Mouse (Mus musculus) midbrain, embryonic 14.5 days (tissue): ENCODE data around the gene Ror2. TPM values are rescaled to one million over a fixed set of nuclear protein-coding genes. Genes with fewer than 3 reads are reported as not detected.

ENCODE experiments used
- ATAC-seq: fragments of 200-750 bp; cut with Nextera tagmentation; 2 replicates; pipeline ENCODE4 v1.8.0; 2017; ENCODE audit warnings: moderate number of reproducible peaks, moderate library complexity; ENCODE audit not compliant: low FRiP score, low TSS enrichment
- DNase-seq: peaks from one replicate; pipeline ENCODE4 v3.0.0-alpha.2; 2015
- H3K27ac ChIP-seq: fragments of 300-500 bp; sonication (generic); replicated peaks from 2 replicates; pipeline ENCODE4 v1.5.1; 2014; ENCODE audit warnings: mild to moderate bottlenecking, low read depth, low read length, moderate library complexity
- H3K27me3 ChIP-seq: fragments of 300-500 bp; sonication (generic); 2 replicates; pipeline ENCODE4 v1.6.1; 2014; ENCODE audit warnings: low read length, control low read depth, mixed read lengths; ENCODE audit not compliant: control insufficient read depth, insufficient read depth
- H3K36me3 ChIP-seq: fragments of 300-500 bp; sonication (generic); 2 replicates; pipeline ENCODE4 v1.6.1; 2014; ENCODE audit warnings: low read length, control low read depth; ENCODE audit not compliant: control insufficient read depth, insufficient read depth
- H3K4me1 ChIP-seq: fragments of 300-500 bp; sonication (generic); 2 replicates; pipeline ENCODE4 v1.6.1; 2014; ENCODE audit warnings: mild to moderate bottlenecking, antibody characterized with exemption, low read length, control low read depth; ENCODE audit not compliant: control insufficient read depth, insufficient read depth
- H3K4me2 ChIP-seq: fragments of 300-500 bp; sonication (generic); 2 replicates; pipeline ENCODE4 v1.6.1; 2014; ENCODE audit warnings: mild to moderate bottlenecking, low read length, moderate library complexity
- H3K4me3 ChIP-seq: fragments of 300-500 bp; sonication (generic); replicated peaks from 2 replicates; pipeline ENCODE4 v1.5.1; 2014; ENCODE audit warnings: low read depth, low read length
- H3K9ac ChIP-seq: fragments of 300-500 bp; sonication (generic); replicated peaks from 2 replicates; pipeline ENCODE4 v1.6.1; 2014; ENCODE audit warnings: mild to moderate bottlenecking, low read length, moderate library complexity
- H3K9me3 ChIP-seq: fragments of 300-500 bp; sonication (generic); 2 replicates; pipeline ENCODE4 v1.6.1; 2016; ENCODE audit warnings: low read length, control low read depth, mixed read lengths; ENCODE audit not compliant: control insufficient read depth
- WGBS: fragments of 180-500 bp; shearing (Covaris S2); extraction: QIAGEN DNeasy Blood & Tissue Kit; methylation state at CpG from one replicate; pipeline ENCODE4 v1.1.7; 2014; 5-methylcytosine and 5-hydroxymethylcytosine counted together
- polyA plus RNA-seq: library from polyadenylated mRNA; unstranded; fragments of >200 nt; fragmentation: Nextera tagmentation; extraction: Ambion mirVana; gene quantifications from 2 replicates; pipeline ENCODE4 v1.2.1, GENCODE M21; 2014

Gene Ror2
- polyA plus RNA-seq, 1 experiment from 2014 or later: 3.2 TPM

- H3K9me3 ChIP-seq: peaks cover 6% of the 10 kb centered on the region; the same call in 1 of the 2 replicates
- ATAC-seq (no peak), DNase-seq (no peak)
- H3K4me3 ChIP-seq: no peak overlapping the region
- no peak overlapping the region for H3K9ac ChIP-seq
- no peak overlapping the region for H3K27ac ChIP-seq
- H3K4me2 ChIP-seq: no peak overlapping the region
- H3K36me3 ChIP-seq: no peaks in the 10 kb centered on the region
- WGBS: 88% methylated on average over 10 of the region's 10 CpGs
- H3K4me1 ChIP-seq: no peaks in the 10 kb centered on the region
- H3K27me3 ChIP-seq: no peaks in the 10 kb centered on the region
Observed at GRCm38 (mm10) chr13:53219889-53220288, 66.0 kb downstream of the Ror2 start.

- Histone ChIP-seq H3K9ac (no peak overlapping the region), H3K9me3 (peaks cover 5% of the 10 kb centered on the region; the same call in 1 of the 2 replicates), H3K4me3 (no peak overlapping the region), H3K4me1 (no peaks in the 10 kb centered on the region), H3K27me3 (no peaks in the 10 kb centered on the region), H3K4me2 (no peak overlapping the region), H3K36me3 (no peaks in the 10 kb centered on the region), H3K27ac (no peak overlapping the region)
- WGBS: 76% methylated on average over 3 of the region's 3 CpGs
- DNase-seq (no peak), ATAC-seq (no peak)
Observed at GRCm38 (mm10) chr13:53219391-53219790, 66.5 kb downstream of the Ror2 start.

GRCm38 (mm10) chr13:53217396-53217975 is 68.4 kb downstream of the Ror2 start:
- H3K4me3 ChIP-seq: no peak overlapping the region
- no peaks in the 10 kb centered on the region for H3K9me3 ChIP-seq
- WGBS: 80% methylated on average over 6 of the region's 6 CpGs
- H3K9ac ChIP-seq: no peak overlapping the region
- H3K36me3 ChIP-seq: no peaks in the 10 kb centered on the region
- no peak for DNase-seq
- no peak overlapping the region for H3K4me2 ChIP-seq
- H3K4me1 ChIP-seq: 0 out of 2 replicates have a peak, but pooled peaks cover under 1% of the 10 kb centered on the region
- H3K27me3 ChIP-seq: no peaks in the 10 kb centered on the region
- no peak for ATAC-seq
- H3K27ac ChIP-seq: no peak overlapping the region

GRCm38 (mm10) chr13:53211971-53212733 is 73.8 kb downstream of the Ror2 start:
- Histone ChIP-seq H3K4me1 (peaks cover 10% of the 10 kb centered on the region; the same call in 1 of the 2 replicates), H3K27ac (no peak overlapping the region), H3K27me3 (no peaks in the 10 kb centered on the region), H3K4me3 (0 out of 2 replicates have a peak overlapping the region, but pooled peaks have one; percentile 10), H3K4me2 (peak overlapping the region; percentile 47), H3K9ac (0 out of 2 replicates have a peak overlapping the region, but pooled peaks have one; percentile 12), H3K36me3 (no peaks in the 10 kb centered on the region), H3K9me3 (no peaks in the 10 kb centered on the region)
- DNase-seq: peak; percentile 73
- 10% methylated on average over 19 of the region's 19 CpGs for WGBS
- no peak; the same call in 1 of the 2 replicates for ATAC-seq

GRCm38 (mm10) chr13:53208556-53208955 is 77.4 kb downstream of the Ror2 start:
- H3K4me3 ChIP-seq: no peak overlapping the region
- H3K27me3 ChIP-seq: no peaks in the 10 kb centered on the region
- H3K36me3 ChIP-seq: no peaks in the 10 kb centered on the region
- H3K9ac ChIP-seq: no peak overlapping the region
- H3K27ac ChIP-seq: no peak overlapping the region
- 88% methylated on average over 10 of the region's 10 CpGs for WGBS
- ATAC-seq: no peak
- DNase-seq: no peak
- H3K4me1 ChIP-seq: peaks cover 10% of the 10 kb centered on the region; the same call in 1 of the 2 replicates
- H3K9me3 ChIP-seq: no peaks in the 10 kb centered on the region
- no peak overlapping the region for H3K4me2 ChIP-seq

GRCm38 (mm10) chr13:53205128-53205911 is 80.6 kb downstream of the Ror2 start:
- Histone ChIP-seq H3K9ac (no peak overlapping the region), H3K36me3 (no peaks in the 10 kb centered on the region), H3K4me3 (no peak overlapping the region), H3K4me1 (peaks cover 5% of the 10 kb centered on the region; the same call in 1 of the 2 replicates), H3K9me3 (no peaks in the 10 kb centered on the region), H3K27ac (no peak overlapping the region), H3K27me3 (no peaks in the 10 kb centered on the region), H3K4me2 (no peak overlapping the region)
- DNase-seq: peak; percentile 14
- 74% methylated on average over 17 of the region's 17 CpGs for WGBS
- no peak for ATAC-seq

GRCm38 (mm10) chr13:53202439-53202830 is 83.5 kb downstream of the Ror2 start:
- Histone ChIP-seq H3K27ac (no peak overlapping the region), H3K9me3 (no peaks in the 10 kb centered on the region), H3K4me3 (no peak overlapping the region), H3K4me2 (no peak overlapping the region), H3K27me3 (no peaks in the 10 kb centered on the region), H3K9ac (no peak overlapping the region), H3K4me1 (peaks cover 5% of the 10 kb centered on the region; the same call in 1 of the 2 replicates), H3K36me3 (no peaks in the 10 kb centered on the region)
- 65% methylated on average over 5 of the region's 5 CpGs for WGBS
- DNase-seq (no peak), ATAC-seq (no peak)

- H3K4me2 ChIP-seq: no peak overlapping the region
- H3K9me3 ChIP-seq: no peaks in the 10 kb centered on the region
- 0 out of 2 replicates have a peak overlapping the region, but pooled peaks have one; percentile 32 for H3K27ac ChIP-seq
- H3K4me1 ChIP-seq: peaks cover 5% of the 10 kb centered on the region; the same call in 1 of the 2 replicates
- H3K36me3 ChIP-seq: no peaks in the 10 kb centered on the region
- no peak overlapping the region for H3K9ac ChIP-seq
- WGBS: 7% methylated on average over 18 of the region's 18 CpGs
- no peaks in the 10 kb centered on the region for H3K27me3 ChIP-seq
- ATAC-seq (no peak), DNase-seq (peak; percentile 55)
- H3K4me3 ChIP-seq: no peak overlapping the region
Observed at GRCm38 (mm10) chr13:53201628-53202438, 84.1 kb downstream of the Ror2 start.
